Mouse (Mus musculus) heart, postnatal 0 days (tissue): Measurements from ENCODE around the gene 0610012G03Rik.

ENCODE experiments used
- CTCF ChIP-seq: IDR thresholded peaks from 2 replicates; pipeline ENCODE4 v1.5.1; 2016; ENCODE audit warnings: antibody characterized with exemption, control low read depth, low read depth
- EP300 ChIP-seq: IDR thresholded peaks from 2 replicates; pipeline ENCODE4 v1.6.1; 2016; ENCODE audit warnings: antibody characterized with exemption, low read depth

- no peak for TF ChIP-seq CTCF
- TF ChIP-seq EP300: no peak
Measured at GRCm38 (mm10) chr16:31935091-31935979, 13.0 kb downstream of the 0610012G03Rik start.
